Mouse (Mus musculus) MEL (cell line): Measurements from ENCODE around the gene Rpl28. TPM values are rescaled to one million over a fixed set of nuclear protein-coding genes. Genes with fewer than 3 reads are reported as not detected.

Experiments
- DNase-seq: peaks from one replicate; pipeline ENCODE4 v3.0.0; 2011; ENCODE audit warnings: low read depth, low spot score
- H3K27ac ChIP-seq: 2 replicates; pipeline ENCODE4 v1.5.1; 2012; ENCODE audit warnings: low read depth, mild to moderate bottlenecking, control low read depth, low read length, moderate library complexity; ENCODE audit not compliant: control insufficient read depth
- H3K27me3 ChIP-seq, 2 experiments: fragments of 150-350 bp in 1 of 2; sonication (generic) in 1 of 2; 2 replicates each; pipeline ENCODE4 v1.6.1; 2012; ENCODE audit warnings: low read length in 2 of 2, mild to moderate bottlenecking in 2 of 2, improper control_type of control experiment in 1 of 2, moderate library complexity in 1 of 2; ENCODE audit not compliant: insufficient read depth in 2 of 2, control insufficient read depth in 1 of 2
- H3K36me3 ChIP-seq, 2 experiments: 2 replicates each; pipeline ENCODE4 v1.6.1; 2012 to 2014; ENCODE audit warnings: low read length in 2 of 2, improper control_type of control experiment in 1 of 2, inconsistent platforms in 1 of 2, mild to moderate bottlenecking in 1 of 2; ENCODE audit not compliant: insufficient read depth in 2 of 2, control insufficient read depth in 1 of 2
- H3K4me1 ChIP-seq, 2 experiments: fragments of 150-350 bp in 1 of 2; sonication (generic) in 1 of 2; 2 replicates each; pipeline ENCODE4 v1.6.1; 2012; ENCODE audit warnings: low read length in 2 of 2, improper control_type of control experiment in 1 of 2, mild to moderate bottlenecking in 1 of 2; ENCODE audit not compliant: insufficient read depth in 2 of 2, control insufficient read depth in 1 of 2
- H3K4me3 ChIP-seq, 2 experiments: fragments of 150-350 bp in 1 of 2; sonication (generic) in 1 of 2; 2 replicates each; pipeline ENCODE4 v1.5.1; 2012; ENCODE audit warnings: low read depth in 2 of 2, low read length in 2 of 2, mild to moderate bottlenecking in 2 of 2, moderate library complexity in 2 of 2, control low read depth in 1 of 2, improper control_type of control experiment in 1 of 2; ENCODE audit not compliant: control insufficient read depth in 1 of 2, insufficient read depth in 1 of 2
- H3K79me2 ChIP-seq: 2 replicates; pipeline ENCODE4 v1.6.1; 2012; ENCODE audit warnings: mild to moderate bottlenecking, low read length, moderate library complexity; ENCODE audit not compliant: control insufficient read depth, poor library complexity, insufficient read depth
- H3K9ac ChIP-seq: 2 replicates; pipeline ENCODE4 v1.6.1; 2012; ENCODE audit warnings: low read depth, mild to moderate bottlenecking, control low read depth, low read length, moderate library complexity; ENCODE audit not compliant: control insufficient read depth, poor library complexity, severe bottlenecking
- H3K9me3 ChIP-seq: fragments of 150-350 bp; sonication (generic); replicated peaks from 2 replicates; pipeline ENCODE4 v1.6.1; 2012; ENCODE audit warnings: mild to moderate bottlenecking, low read length, improper control_type of control experiment, moderate library complexity; ENCODE audit not compliant: insufficient read depth
- BHLHE40 ChIP-seq: IDR thresholded peaks from 2 replicates; pipeline ENCODE4 v1.6.1; 2012; ENCODE audit warnings: low read depth, mild to moderate bottlenecking, inconsistent platforms, low read length, improper control_type of control experiment, borderline replicate concordance
- CTCF ChIP-seq, 3 experiments: IDR thresholded peaks in 2 of 3; conservative IDR thresholded peaks in 1 of 3; 2 replicates each; pipeline ENCODE4 v1.5.1; 2011 to 2012; ENCODE audit warnings: low read length in 3 of 3, low read depth in 2 of 3, mild to moderate bottlenecking in 2 of 3, improper control_type of control experiment in 1 of 3, inconsistent platforms in 1 of 3, mixed read lengths in 1 of 3, moderate library complexity in 1 of 3; ENCODE audit not compliant: control insufficient read depth in 1 of 3, insufficient read depth in 1 of 3, poor library complexity in 1 of 3, severe bottlenecking in 1 of 3
- E2F4 ChIP-seq: IDR thresholded peaks from 2 replicates; pipeline ENCODE4 v1.6.1; 2011; ENCODE audit warnings: low read depth, low read length, improper control_type of control experiment, borderline replicate concordance
- EP300 ChIP-seq, 2 experiments: IDR thresholded peaks; 2 replicates each; pipeline ENCODE4 v1.6.1; 2011; ENCODE audit warnings: improper control_type of control experiment in 2 of 2, low read length in 2 of 2, low read depth in 1 of 2, mild to moderate bottlenecking in 1 of 2
- GABPA ChIP-seq: IDR thresholded peaks from 2 replicates; pipeline ENCODE4 v1.6.1; 2012; ENCODE audit warnings: low read depth, mild to moderate bottlenecking, inconsistent platforms, low read length, improper control_type of control experiment, moderate library complexity
- GATA1 ChIP-seq: IDR thresholded peaks from 2 replicates; pipeline ENCODE4 v1.6.1; 2011; ENCODE audit warnings: low read depth, low read length, improper control_type of control experiment
- HCFC1 ChIP-seq: IDR thresholded peaks from 2 replicates; pipeline ENCODE4 v1.6.1; 2012; ENCODE audit warnings: low read depth, mild to moderate bottlenecking, inconsistent platforms, low read length, improper control_type of control experiment, moderate library complexity
- MAFK ChIP-seq: IDR thresholded peaks from 2 replicates; pipeline ENCODE4 v1.6.1; 2011; ENCODE audit warnings: low read depth, mild to moderate bottlenecking, low read length, improper control_type of control experiment, borderline replicate concordance
- MYB ChIP-seq: IDR thresholded peaks from 2 replicates; pipeline ENCODE4 v1.6.1; 2011; ENCODE audit warnings: mild to moderate bottlenecking, low read depth, low read length, improper control_type of control experiment
- MYC ChIP-seq: IDR thresholded peaks from 2 replicates; pipeline ENCODE4 v1.6.1; 2011; ENCODE audit warnings: low read depth, mild to moderate bottlenecking, low read length, improper control_type of control experiment, moderate library complexity
- NELFE ChIP-seq: IDR thresholded peaks from 2 replicates; pipeline ENCODE4 v1.6.1; 2011; ENCODE audit warnings: low read depth, low read length, improper control_type of control experiment
- NRF1 ChIP-seq: IDR thresholded peaks from 2 replicates; pipeline ENCODE4 v1.6.1; 2014; ENCODE audit warnings: low read depth, mild to moderate bottlenecking, inconsistent platforms, low read length, improper control_type of control experiment, moderate library complexity; ENCODE audit not compliant: poor library complexity, insufficient read depth, severe bottlenecking
- POLR2AphosphoS5 ChIP-seq: IDR thresholded peaks from 2 replicates; pipeline ENCODE4 v1.6.1; 2012; ENCODE audit warnings: low read depth, borderline replicate concordance, mild to moderate bottlenecking, inconsistent platforms, low read length, moderate library complexity, mixed read lengths
- RAD21 ChIP-seq: IDR thresholded peaks from 2 replicates; pipeline ENCODE4 v1.6.1; 2011; ENCODE audit warnings: mild to moderate bottlenecking, low read depth, low read length, improper control_type of control experiment
- SIN3A ChIP-seq: IDR thresholded peaks from 2 replicates; pipeline ENCODE4 v1.6.1; 2012; ENCODE audit warnings: low read length, improper control_type of control experiment, inconsistent platforms
- TCF12 ChIP-seq: IDR thresholded peaks from 2 replicates; pipeline ENCODE4 v1.6.1; 2014; ENCODE audit warnings: low read depth, mild to moderate bottlenecking, inconsistent platforms, low read length, improper control_type of control experiment, moderate library complexity
- UBTF ChIP-seq: IDR thresholded peaks from 2 replicates; pipeline ENCODE4 v1.6.1; 2012; ENCODE audit warnings: low read depth, mild to moderate bottlenecking, inconsistent platforms, low read length, improper control_type of control experiment, moderate library complexity, borderline replicate concordance; ENCODE audit not compliant: insufficient read depth
- USF1 ChIP-seq: IDR thresholded peaks from 2 replicates; pipeline ENCODE4 v1.6.1; 2014; ENCODE audit warnings: low read depth, mild to moderate bottlenecking, inconsistent platforms, low read length, improper control_type of control experiment, moderate library complexity
- ZMIZ1 ChIP-seq: IDR thresholded peaks from 2 replicates; pipeline ENCODE4 v1.6.1; 2012; ENCODE audit warnings: low read depth, mild to moderate bottlenecking, inconsistent platforms, low read length, improper control_type of control experiment, moderate library complexity
- polyA plus RNA-seq, 2 experiments: library from polyadenylated mRNA; stranded (reverse) in 1 of 2; unstranded in 1 of 2; fragments of >175 nt in 1 of 2; fragments of >200 nt in 1 of 2; gene quantifications; 2 replicates each; pipeline versions ENCODE4 v1.2.1 to v1.2.4; 2012; ENCODE audit warnings: low replicate concordance in 2 of 2, low read depth in 1 of 2; ENCODE audit not compliant: insufficient read length in 2 of 2, insufficient read depth in 1 of 2, missing spikeins in 1 of 2
- total RNA-seq: library from RNA; depleted of rRNA; stranded (reverse); fragments of 300-350 nt; gene quantifications from 2 replicates; pipeline ENCODE4 v1.2.3, GENCODE M21; 2012

The Rpl28 gene
- total and polyA plus RNA-seq, 3 experiments: 1,000 to 9,991 (median 2,264) TPM

DNA sequence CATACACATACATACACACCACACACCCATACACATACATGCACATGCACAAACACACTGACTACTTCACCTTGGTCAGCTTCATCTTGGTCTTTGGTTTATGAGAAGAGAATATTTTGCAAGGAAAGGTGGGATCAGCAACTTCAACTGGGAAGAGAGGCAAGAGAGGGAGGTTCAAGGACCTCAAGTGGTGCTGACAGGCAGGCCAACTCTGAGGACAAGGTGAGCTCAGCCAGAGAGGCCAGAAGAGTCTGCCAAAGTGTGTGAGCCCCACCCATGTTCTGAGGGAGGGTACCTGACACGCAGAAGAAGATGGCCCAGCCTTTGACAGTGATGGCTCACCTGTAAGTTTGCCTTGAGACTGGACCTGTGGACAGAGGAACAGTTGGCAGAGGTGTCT lies 33.0 kb upstream of the Rpl28 start:
- Histone ChIP-seq H3K27me3 (peaks cover 0 to 2% of the 10 kb centered on the region in 2 experiments; a peak in 3 of 4 replicates), H3K4me3 (no peak overlapping the region), H3K36me3 (no peaks in the 10 kb centered on the region), H3K79me2 (no peaks in the 10 kb centered on the region), H3K4me1 (no peaks in the 10 kb centered on the region), H3K9me3 (no peaks in the 10 kb centered on the region), H3K9ac (no peak overlapping the region), H3K27ac (no peak overlapping the region)
- no peak for DNase-seq
- TF ChIP-seq MYC: no peak
- TF ChIP-seq NELFE: no peak
- no peak for TF ChIP-seq HCFC1
- no peak for TF ChIP-seq RAD21
- no peak for TF ChIP-seq E2F4
- TF ChIP-seq UBTF: no peak
- no peak for TF ChIP-seq MAFK
- TF ChIP-seq EP300 (IDR thresholded peaks at IDR 0.05; ENCODE audit: low read depth in 1 of 2, low read length in 2 of 2): no peak
- TF ChIP-seq CTCF (IDR thresholded peaks at IDR 0.05 in 2 of 3, conservative IDR thresholded peaks at IDR 0.05 in 1 of 3; ENCODE audit: control insufficient read depth in 1 of 3, insufficient read depth in 1 of 3, low read depth in 2 of 3, low read length in 3 of 3, poor library complexity in 1 of 3, severe bottlenecking in 1 of 3): no peak
- TF ChIP-seq TCF12: no peak
- TF ChIP-seq USF1: no peak
- no peak for TF ChIP-seq NRF1
- TF ChIP-seq MYB: no peak
- TF ChIP-seq ZMIZ1: no peak

DNA sequence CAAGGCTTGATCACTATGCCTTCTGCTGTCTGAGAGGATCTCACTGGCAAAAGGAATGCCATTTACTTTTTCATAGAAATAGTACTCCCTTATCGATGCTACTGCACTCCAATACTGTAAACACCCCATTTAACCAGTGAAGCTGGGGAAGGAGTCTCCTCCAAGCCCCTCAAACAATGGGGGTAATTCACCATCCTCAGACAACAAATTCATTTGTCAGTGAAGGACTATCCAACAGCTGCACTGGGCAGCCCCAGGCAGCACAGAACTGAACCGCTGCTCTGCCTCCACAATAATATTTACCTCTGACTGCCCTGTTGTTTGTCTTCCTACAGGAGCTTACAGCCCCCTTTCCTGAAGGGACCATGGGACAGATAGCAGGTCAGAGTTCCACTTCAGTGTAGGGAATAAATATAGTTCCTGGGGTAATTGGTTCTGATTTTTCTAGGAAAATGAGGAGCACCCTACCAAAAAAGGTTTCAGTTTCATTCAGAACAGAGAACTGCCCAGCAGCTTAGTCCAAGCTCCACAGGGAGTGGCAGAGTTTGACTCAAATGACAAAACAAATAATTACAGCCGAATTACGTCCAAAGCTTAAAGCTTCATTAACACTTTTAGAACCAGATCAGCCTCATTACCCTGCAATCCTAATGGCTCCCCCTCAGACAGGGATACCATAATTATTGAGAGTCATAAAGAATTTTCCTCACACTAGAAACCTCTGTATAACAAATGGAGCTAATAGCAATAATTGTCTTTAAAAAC lies 27.5 kb upstream of the Rpl28 start:
- no peak for TF ChIP-seq BHLHE40
- TF ChIP-seq USF1: no peak
- no peak for TF ChIP-seq RAD21
- no peak for TF ChIP-seq SIN3A
- TF ChIP-seq POLR2AphosphoS5: no peak
- no peak for TF ChIP-seq HCFC1
- TF ChIP-seq UBTF: no peak
- TF ChIP-seq MYB: no peak
- no peak for TF ChIP-seq GABPA
- no peak for TF ChIP-seq NELFE
- TF ChIP-seq GATA1: no peak
- no peak overlapping the region for H3K27ac ChIP-seq
- H3K4me3 ChIP-seq: no peak overlapping the region
- DNase-seq: no peak
- H3K9ac ChIP-seq: no peak overlapping the region
- H3K4me1 ChIP-seq: no peaks in the 10 kb centered on the region
- H3K9me3 ChIP-seq: no peaks in the 10 kb centered on the region
- H3K36me3 ChIP-seq: no peaks in the 10 kb centered on the region
- peaks cover 3 to 6% of the 10 kb centered on the region in 2 experiments for H3K27me3 ChIP-seq
- H3K79me2 ChIP-seq: no peaks in the 10 kb centered on the region
